Mouse (Mus musculus) ovary, postnatal 14 days (tissue): ENCODE measurements around the gene Arl5c.

Experiments
- DNase-seq: peaks from one replicate; pipeline ENCODE4 v3.0.0; 2022; ENCODE audit warnings: low spot score

Arl5c gene

DNA sequence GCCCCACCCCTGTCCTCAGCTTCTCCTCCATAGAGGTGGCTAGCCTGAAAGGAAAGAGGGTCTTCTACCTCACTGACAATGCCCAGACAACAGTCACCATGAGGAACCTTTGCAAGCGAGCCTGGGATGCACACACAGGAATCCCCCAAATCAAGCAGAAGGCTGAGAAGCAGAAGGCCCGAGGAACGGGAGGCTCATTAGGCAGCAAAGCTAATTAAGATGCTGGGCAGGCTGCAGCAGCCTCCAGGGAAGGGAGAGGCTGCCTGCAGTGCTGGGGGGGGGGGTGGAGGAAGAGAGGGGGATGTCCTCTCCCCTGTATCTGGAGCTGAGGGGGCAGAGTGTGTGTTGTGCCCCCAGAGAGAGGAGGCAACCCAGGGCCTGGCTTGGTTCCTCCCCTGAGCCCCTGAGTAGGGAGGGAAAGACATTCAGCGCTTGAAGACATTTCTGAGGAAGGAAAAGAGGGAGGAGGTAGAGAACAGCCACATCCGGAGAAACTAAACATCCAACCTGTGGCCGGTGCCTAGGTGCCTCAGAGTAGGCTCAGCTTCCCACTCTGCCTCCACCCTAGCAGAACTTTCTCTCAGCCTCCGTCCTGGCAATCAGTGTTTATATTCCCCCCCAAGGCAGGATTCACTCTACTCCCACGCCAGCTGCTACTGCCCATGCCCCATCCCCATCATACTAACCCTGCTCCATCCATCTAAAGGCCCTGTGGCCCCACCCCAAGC lies 24.1 kb upstream of the Arl5c start:
- DNase-seq: no peak

DNA sequence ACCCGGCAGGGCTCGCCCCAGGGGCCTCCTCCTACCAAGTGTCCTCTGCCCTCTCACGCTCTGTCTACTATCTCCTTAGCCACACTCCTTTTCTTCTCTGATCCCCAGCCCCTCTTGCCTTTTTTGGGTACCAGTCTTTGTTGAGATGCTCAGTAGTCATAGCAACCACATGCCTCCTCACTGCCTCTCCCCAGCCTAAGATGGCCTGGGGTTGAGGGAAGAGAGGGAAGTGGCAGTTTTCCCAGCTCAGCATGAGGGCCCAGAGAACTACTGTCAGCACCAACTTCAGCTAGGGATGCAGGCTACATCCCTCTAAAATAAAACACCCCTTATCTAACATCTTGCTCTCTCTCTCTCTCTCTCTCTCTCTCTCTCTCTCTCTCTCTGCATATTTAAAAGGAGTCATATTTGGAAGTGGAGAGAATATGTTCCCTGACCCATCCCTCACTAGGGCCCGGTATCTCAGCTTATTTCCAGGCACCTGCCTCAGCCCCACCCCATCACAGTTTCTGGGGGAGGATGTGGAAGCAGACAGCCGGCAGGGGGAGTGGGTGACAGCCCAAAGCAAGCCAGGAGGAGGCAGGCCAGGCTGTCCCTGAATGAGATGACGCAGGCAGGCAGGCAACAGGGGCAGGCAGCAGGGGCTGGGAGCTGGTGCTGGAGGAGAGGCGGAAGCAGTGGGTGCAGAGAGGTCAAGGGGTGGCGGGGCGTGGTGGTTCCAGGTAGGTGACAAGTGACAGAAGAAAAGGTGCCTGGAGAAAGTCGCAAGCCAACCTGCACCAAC lies 23.1 kb upstream of the Arl5c start:
- no peak for DNase-seq

DNA sequence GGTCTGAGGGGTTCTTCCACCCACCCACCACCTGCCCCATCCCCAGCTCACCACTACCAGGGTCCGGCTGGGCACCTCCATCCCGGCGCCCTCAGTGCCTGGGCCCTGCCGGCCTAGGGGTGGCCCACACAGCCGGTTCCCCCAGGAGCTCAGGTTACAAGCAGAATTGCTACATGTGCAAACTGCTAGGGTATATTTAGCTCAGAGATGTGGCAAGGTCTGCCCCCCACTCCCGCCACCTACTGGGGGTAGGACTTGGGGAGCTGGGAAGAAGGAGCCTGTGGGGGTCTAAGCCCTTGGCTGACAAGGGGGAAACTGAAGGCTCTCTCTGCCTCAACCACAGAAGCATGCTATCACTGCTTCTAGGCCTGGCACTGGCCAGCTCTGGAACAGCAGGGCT lies 22.2 kb upstream of the Arl5c start:
- DNase-seq: no peak

DNA sequence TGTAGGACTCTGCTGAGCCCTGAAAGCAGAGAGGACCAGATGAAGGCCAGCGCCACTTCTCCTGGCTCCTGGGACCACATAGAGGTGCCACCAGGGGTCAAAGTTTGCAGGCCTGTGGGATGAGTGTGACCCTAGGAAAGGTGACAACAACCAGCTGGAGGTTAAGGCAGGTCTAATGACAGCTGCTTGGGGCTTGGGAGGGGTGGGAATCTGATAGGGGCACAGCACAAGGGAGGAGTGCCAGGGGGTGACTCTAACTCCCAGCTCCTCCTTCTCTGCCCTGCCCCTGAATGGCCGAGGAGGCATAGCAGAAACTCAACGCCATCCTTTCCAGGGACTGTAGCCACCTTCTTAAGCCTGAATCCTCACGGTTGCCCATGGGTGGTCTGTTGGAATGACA lies 20.8 kb upstream of the Arl5c start:
- no peak for DNase-seq

DNA sequence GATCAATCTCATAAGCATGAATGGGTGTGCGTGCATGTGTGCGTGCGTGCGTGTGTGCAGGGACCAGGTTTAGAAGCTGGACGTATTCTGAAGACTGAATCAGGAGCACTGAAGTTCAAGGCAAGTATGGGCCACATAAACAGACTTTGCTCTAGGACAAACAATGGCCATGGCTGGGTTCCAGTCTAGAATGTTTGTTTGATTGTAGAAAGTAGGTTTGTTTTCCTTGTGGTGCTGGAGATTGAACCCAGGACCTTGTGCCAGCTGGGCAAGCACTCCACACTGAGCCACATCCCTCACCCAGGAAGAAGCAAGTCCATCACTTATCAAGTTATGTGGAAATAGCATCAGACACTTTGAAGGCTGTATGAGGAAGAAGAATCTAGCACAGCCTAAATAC lies 20.2 kb upstream of the Arl5c start:
- DNase-seq: no peak

DNA sequence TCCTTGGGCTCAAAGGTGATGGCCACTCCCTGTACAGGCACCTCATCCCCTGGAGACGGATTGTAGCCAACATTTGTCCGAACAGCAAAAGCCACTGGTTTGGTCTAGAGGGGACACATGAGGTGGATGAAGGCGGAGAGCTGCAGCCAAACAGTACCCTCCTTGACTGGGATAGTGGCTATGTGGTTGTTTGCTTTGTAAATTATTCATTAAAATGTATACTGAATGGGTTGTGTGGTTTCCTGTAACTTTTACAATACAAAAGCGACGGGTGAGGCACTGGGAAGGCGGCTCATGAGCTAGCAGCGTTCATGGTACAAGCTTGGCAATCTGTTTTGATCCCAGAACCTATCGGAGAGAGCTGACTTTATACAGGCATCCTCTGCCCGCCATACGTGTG lies 16.9 kb upstream of the Arl5c start:
- DNase-seq: no peak

DNA sequence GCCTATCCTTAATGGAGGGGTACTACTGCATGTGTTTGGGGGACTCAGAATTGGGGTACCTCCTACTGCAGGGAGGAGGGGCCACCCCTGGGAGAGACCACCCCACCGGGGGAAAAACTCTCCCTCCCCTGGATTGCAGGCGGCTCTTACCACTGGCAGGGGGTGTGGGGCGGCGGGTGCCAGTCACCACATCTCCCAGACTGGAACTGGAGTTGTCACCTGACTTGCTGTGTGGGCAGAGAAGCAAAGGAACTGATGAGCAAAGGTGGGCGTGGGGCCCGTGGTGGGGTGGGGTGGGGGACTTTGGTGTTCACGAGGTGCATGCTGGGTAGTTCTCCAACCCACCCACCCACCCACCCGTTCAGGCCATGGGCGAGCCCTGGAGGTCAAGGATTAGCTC lies 15.7 kb upstream of the Arl5c start:
- DNase-seq: no peak

DNA sequence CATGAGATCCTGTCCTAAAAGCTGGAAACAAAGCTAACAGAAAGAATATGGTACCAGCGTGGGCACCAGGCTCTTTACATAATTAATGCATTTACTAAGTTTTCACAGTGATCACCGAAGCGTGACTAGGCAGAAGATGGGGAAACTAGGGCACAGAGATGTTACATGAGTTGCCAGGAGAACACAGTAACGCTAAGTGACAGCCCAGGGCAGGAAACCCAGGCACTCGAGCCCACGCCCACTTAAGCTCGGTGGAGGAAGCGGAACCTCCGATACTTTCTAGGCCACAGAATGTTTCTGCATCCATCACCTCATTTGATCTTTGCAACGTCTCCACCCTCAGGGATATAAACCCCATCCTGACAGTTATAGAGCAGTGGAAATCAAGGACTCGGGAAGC lies 12.1 kb upstream of the Arl5c start:
- no peak for DNase-seq

DNA sequence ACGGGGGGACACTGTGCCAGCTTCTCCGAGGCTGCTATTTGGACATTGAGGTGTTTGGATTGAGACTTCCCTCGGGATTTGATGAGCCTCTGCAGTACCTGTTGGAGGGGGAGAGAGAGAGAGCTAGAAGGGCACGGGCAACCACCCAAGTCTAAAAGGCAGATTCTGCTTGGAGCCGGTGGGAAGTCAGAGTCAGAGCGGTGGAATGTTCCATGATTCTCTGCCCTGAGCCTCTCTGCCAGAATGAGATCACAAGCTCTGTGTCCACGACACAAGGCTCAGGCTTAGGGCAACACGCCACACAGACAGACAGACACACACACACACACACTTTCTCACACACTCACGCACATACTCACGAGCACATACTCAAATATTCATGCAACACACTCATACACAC lies 9.7 kb upstream of the Arl5c start:
- DNase-seq: no peak

DNA sequence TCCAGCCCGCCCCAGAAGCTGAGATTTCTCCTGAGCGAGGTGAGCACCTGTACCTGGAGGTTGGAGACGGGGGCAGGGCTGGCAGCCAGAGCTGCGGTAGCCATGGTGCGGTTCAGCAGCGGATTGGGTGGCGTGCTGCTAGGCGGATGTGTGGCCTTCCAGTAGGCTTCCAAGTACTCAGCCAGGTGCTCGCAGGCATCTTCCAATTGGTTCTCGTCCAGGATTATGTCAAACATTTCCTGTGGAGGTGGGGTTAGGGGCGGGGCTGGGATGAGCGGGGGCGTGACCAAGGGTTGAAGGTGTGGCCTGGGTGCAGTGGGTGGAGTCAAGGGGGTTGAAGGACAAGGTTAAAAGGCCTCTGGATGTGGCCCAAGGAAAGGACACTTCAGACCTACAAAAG lies 9.1 kb upstream of the Arl5c start:
- DNase-seq: no peak

DNA sequence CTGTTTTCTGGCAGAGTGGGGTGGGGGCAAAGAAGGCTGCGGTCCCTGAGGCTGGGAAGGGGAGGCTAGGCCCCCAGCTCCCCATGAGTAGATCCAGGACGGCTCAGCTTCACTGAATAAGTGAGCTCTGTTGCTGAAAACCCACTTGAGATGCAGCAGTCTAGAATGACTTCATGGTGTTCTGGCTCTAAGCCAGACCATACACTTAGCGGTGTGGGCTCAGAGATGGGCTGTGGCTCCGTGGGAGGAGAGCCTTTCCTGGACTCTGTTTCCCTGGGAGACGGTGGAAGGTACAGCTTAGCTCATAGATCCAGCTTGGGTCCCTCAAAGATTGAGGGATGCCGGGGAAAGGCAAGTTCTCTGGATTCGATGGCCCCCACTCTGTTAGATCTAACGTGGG lies 8.2 kb upstream of the Arl5c start:
- DNase-seq: no peak

DNA sequence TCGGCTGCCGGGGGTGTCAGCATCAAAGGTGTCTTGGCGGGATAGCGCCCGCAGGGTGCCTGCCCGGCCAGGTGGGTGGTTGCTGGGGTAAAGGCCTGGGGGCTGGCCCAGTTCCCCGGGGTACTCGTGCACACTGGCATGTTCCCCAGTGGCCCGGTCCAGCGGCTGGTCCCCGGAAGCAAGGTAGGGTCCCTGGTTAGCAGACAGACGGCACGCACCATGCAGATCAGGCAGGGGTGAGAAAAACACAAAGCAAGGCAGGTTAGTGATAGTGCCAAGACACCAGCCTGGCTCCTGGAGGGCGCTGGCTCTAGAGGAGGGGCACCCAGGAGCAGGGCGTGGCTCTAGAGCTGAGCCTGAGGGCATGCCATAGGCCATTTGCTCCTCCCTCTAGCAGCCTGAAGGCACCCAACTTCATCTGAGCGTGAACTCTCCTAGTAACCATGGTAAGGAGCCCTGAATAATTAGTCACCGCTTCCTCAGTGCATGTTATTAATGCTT lies 7.2 kb upstream of the Arl5c start:
- DNase-seq: no peak

DNA sequence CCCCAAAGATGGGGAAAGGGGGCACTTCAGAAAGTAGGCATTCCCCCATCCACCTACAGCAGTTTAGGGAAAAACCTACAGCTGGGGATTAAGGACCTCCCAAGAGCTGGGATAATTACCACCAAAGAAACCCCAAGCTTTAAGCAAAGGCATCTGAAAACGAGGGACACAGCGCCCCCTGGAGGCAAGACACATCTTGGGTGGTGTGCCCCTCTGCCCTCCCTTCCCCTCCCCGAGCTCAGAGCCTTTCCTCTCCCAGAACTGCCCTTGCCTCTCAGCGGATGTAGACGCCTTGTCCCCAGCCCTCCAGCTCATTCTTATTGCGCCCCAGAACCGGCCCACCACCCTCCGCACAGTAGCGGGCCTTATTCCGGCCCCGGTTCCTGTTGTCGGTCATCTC lies 6.6 kb upstream of the Arl5c start:
- peak; percentile 76 for DNase-seq

DNA sequence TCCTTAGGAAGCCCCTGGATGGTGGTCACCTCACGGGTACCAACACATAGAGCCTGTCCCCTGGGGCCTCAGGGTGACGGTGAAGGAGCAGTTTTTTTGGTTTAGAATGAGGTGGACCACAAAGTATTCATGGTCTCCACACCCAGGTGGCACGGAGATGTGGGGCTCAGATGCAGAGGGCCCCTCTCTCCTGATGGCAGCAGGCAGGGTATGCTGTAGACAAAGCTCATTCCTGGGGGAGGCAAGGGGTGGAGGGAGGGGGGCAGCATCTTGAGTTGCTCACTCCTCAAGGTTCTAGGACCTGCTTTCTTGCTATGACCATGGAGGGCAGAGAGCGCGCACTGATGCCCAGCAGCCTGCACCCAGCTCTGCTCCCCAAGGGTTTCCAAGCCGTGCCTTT lies 6.0 kb upstream of the Arl5c start:
- no peak for DNase-seq

DNA sequence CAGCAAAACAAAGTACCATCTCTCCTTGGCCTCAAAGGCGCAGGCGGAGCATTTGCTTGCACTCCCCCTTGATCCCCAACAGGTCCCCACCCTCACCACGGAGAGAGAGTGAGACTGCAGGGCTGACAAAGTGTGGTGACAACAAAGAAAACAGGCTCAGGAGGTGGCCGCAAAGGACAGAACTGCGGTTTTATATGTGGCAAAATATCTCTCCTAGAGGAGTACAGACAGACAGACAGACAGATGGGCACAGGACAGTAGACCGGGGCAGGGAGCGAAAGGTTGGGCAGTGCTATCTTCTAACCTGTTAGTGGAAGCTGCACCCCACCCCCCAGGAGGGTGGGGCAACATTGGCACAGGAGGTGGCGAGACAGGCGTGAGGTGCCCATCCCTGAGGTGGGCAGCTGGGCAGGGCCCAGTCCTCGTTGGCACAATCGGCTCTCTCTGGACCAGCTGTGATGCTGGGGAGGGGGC lies 5.4 kb upstream of the Arl5c start:
- DNase-seq: no peak

DNA sequence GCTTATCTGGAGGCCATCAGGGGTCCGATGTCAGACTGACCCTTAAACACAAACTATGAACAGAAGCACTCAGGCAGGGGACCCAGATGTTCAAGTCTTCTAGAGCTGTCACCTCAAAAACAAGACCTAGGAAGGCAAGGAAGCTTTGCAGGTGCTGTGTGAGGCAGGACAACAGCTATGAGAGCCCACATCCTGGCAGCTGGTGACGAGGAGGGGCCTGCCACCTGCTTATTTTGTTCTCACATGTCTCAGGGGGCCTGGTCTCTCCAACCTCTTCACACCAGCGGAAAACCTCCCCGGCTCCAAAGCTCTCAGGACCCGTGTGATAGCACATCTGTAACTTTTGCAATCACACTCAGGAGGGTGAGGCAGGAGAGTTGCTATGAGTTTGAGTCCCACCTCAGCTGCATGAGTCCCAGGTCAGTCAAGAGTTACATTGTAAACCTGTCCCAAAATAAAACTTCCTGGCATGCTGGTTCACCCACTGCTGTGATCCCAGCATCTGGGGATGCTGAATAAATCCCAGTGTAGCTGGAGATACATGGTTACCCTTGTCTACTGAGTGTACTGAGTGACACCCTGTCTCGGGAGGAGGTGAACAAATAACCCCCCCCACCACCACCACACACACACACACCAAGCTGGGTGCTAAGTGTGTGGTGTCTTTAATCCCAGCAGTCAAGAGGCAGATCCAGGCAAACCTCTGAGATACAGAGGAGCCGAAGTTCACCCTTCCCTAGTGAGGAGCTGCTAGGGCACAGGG lies 4.6 kb upstream of the Arl5c start:
- no peak for DNase-seq

DNA sequence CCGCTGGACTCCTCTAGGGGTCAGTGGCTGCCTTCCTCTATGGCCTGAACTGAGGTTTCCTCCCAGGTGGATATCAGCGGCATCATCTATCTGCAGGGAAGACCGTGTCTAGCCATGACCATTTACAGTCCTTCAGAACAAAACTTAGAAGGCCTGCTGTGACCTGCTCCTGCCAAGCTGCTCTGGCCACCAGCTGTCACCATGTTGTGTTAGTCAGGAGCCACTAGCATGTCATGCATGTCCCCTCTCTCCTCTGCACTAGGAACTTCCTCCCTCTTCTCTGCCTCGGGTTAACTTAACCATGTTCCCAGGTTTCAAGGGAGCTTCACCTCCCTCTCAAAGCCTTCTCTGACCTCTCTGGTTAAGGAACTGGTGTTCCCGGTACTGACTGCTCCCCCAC lies 3.8 kb upstream of the Arl5c start:
- no peak for DNase-seq

DNA sequence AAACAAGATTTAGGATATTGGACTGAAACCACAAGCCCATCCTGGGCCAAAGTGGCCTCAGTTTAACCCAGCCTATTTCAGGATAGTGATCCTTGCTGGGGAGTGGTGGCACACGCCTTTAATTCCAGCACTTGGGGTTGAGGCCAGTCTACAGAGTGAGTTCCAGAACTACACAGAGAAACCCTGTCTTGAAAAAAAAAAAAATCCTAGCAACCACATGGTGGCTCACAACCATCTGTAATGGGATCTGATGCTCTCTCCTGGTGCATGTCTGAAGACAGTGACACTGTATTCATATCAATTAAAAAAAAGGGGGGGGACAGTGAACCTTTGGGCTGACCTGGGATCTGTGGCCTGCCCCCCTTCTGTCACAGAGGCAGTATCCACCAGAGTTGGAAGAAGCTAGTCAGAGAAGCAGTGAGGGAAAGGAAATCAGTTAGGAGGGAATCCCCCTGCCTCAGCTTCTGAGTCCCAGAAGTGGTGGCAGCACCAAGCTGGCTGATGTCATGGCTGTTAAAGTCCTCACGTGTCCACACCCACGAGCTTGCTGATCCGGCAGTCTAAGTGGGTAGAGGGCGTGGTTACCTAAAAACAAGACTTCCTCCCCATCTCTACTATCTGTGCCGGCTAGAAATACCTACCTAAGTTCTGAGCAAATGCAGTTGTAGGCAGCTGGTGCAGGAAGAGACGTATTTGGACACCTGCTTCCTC lies 3.1 kb upstream of the Arl5c start:
- DNase-seq: no peak

DNA sequence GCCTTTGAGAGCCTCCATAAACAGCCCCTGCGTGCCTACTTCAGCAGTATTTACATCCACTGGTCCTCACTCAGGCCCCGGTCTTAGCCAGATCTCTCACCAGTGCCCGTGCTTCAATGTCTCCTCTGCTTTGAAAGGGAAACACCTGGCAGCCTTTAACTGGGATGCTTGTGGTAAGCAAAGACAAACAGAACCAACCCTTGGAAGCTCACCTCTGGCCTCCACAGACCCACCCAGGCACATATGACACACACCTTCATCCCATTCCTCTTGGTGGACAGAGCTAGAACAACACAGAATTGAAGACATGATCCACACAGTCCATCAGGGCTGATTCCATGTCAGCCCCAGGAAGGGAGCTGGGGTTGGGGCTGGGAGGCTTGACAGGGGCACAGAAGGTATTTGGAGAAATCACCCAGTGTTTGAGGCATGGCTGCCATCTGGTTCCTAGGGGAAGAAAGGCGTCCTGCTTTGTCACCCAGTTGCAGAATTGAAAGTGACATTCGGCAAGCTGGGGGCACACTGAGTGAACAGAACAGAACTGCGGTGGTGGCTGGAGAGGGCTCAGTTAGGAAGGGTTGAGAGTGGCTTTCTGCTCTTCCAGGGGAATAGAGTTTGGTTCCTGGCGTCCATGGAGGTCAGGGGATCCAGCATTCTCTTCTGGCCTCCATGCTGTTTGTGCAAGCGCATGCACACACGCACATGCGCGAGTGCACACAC lies 2.3 kb upstream of the Arl5c start:
- DNase-seq: no peak

DNA sequence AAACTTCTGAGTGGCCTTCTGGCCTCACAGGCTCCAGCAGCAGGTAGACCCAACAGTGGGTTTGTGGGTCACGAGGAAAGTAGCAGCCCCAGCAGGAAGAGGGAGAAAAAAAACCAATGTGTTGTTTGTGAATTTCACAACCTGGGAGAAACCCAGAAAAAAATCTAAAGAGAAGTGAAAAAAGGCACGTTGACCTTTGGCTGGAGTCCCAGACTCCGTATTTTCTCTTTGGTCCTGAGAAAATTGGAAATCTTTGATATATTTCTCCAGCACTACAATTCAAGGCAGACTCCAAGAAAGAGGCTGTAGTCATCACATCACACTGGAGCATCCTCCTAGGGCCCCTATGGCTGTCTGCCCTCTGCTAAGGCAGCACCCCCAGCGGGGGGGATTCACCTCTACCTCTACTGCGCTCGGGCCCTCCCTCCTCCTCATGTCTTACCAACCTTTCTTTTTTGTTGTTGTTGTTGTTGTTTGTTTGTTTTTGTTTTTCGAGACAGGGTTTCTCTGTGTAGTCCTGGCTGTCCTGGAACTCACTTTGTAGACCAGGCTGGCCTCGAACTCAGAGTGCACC lies 1.5 kb upstream of the Arl5c start:
- no peak for DNase-seq

DNA sequence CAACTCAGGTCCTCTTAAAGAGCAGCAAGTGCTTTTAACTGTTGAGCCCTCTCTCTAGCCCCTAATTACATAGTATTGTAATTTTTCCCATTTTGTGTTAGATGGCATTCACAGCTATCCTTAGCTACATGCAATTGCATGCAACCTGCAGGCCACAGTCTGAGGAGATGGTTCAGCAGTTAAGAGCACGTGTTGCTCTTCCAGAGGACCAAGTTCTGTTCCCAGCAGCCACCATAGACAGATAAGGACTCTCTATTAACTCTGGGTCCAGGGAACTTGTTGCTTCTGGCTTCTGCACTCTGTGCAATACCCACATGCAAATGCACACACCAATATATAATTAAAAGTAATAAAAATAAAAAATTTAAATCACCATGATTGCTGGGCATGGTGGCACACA lies 710 bp upstream of the Arl5c start:
- no peak for DNase-seq
